Mouse (Mus musculus) large intestine, adult 2 months (tissue): ENCODE data around the gene Hoxb6. TPM values are rescaled to one million over a fixed set of nuclear protein-coding genes. Genes with fewer than 3 reads are reported as not detected.

Experiments used
- DNase-seq: peaks from one replicate; pipeline ENCODE4 v3.0.0-alpha.2; 2012; ENCODE audit warnings: low read depth, low spot score
- WGBS: fragments of 180-500 bp; shearing (Covaris S2); methylation state at CpG from one replicate; pipeline ENCODE4 v1.1.7; 2018; 5-methylcytosine and 5-hydroxymethylcytosine counted together
- polyA plus RNA-seq: library from polyadenylated mRNA; depleted of rRNA; stranded (reverse); fragments of >200 nt; gene quantifications from 2 replicates; pipeline ENCODE4 v1.2.3, GENCODE M21; 2012

Gene Hoxb6
- polyA plus RNA-seq, 1 experiment: 23.1 TPM

DNA sequence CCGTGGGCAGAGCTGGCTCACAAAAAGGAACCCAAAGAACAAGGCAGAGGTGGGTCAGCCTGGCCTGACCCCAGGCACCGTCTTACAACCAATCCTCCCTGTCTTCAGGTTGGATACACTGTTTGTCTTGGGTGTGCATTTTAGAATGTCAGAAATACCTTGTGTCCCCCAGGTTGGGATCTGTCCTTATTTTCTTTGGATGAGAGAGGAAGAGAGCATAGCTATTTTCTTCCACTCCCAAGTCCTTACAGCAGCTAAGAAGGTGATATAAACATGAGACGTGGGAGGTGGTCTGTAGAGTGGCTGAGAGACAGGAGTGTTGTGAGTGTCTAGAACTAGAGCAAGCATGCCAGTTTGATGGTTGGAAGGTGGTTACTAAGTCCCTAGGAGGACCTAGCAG is 5.2 kb downstream of the Hoxb6 start:
- DNase-seq: no peak
- 46% methylated on average over 3 of the region's 3 CpGs for WGBS

DNA sequence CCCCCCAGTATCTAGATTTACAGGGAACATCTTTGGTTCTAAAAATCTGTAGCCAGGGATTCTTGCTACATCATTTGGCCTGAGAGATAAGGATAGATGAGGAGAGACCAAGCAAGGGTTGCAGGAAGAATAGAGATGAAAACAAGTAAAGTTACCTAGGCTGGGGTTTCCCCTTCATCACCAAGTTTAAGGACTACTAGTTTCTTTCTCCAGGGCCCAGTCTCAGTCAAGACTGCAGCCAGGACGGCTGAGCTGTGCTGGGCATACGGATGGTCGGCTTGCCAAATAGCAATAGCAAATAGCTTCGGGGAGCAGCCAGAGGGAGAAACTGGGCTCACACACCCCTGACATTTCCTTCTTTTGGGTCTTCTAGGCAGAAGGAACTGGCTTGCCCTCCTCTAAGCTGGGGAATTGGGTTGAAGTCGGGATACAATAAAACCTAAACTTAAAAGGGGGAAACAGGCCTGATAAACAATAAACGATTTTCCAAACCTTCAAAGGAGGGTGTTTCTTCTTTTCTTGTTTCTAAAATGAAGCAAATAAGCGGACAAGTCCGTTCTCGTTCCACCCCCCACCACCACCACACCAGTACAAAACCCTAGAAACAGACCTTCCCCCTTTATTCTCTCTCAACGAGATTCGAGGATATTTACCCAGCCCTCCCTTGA is 5.8 kb downstream of the Hoxb6 start:
- no peak for DNase-seq
- WGBS: 34% methylated on average over 11 of the region's 11 CpGs

DNA sequence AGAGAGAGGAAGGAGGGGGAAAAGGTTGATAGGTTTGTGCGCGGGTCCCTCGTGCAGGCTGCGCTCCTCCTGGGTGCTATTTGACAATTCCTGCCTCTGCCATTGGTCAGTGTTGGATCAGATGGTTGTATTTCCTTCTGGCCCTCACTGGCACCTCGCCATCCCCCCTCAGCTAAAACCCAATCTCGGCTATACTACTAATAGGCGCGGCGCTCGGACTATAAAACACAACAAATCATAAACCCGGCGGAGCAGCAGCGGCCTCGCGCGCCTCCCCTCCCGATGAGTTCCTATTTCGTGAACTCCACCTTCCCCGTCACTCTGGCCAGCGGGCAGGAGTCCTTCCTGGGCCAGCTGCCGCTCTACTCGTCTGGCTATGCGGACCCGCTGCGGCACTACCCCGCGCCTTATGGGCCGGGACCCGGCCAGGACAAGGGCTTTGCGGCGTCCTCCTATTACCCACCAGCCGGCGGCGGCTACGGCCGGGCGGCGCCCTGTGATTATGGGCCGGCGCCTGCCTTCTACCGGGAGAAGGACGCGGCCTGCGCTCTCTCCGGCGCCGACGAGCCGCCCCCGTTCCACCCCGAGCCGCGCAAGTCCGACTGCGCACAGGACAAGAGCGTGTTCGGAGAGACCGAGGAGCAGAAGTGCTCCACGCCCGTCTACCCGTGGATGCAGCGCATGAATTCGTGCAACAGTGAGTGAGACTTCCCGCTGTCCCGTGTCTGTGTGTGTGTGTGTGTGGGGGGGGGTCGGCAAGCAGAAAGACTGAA is 6.8 kb downstream of the Hoxb6 start:
- DNase-seq: peak; percentile 55
- 1% methylated on average over 66 of the region's 66 CpGs for WGBS

DNA sequence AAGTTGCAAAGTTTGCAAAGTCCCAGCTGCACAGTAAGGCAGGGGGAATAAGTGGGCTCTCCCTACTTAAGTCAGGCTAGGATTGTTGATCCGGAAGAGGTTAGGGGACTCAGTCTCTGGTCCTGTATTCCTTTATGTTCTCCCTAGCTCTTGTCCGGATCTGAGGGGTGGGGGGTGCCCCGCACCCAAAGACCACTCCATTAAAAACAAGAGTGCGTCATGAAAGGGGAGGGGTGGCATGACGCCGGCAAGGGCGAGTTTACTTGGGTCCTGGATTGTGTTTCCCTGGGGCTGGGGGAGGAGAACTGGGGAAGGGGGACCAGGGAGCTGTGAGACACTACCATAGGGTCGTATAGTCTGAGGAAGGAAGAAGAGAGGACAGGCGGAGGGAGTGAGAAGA is 7.5 kb downstream of the Hoxb6 start:
- WGBS: 30% methylated on average over 9 of the region's 9 CpGs
- DNase-seq: no peak

DNA sequence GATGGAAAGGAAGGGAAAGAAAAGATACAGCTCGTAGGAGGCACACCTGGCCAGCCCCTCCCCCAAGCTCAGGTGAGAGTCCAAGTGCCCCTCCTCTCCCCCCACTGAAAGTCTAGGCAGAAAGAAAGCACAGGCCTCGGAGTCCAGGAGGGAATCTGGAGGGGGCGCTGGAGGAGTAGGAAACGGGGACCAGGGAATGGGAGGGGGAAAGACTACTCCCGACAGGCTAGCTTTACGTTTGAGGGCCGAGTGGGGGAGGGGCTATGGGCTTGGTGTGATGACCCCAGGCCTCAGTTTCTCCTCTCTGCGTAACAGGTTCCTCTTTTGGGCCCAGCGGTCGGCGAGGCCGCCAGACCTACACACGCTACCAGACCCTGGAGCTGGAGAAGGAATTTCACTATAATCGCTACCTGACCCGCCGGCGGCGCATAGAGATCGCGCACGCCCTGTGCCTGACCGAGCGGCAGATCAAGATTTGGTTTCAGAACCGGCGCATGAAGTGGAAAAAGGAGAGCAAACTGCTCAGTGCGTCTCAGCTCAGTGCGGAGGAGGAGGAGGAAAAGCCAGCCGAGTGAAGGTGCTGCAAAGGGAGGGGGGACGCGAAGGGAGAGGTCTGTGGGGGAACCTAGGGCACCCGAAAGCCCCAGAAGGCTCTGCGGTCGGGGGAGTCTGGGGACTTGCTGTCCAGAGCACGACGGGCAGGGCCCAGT is 8.2 kb downstream of the Hoxb6 start:
- WGBS: 43% methylated on average over 35 of the region's 35 CpGs
- DNase-seq: no peak

DNA sequence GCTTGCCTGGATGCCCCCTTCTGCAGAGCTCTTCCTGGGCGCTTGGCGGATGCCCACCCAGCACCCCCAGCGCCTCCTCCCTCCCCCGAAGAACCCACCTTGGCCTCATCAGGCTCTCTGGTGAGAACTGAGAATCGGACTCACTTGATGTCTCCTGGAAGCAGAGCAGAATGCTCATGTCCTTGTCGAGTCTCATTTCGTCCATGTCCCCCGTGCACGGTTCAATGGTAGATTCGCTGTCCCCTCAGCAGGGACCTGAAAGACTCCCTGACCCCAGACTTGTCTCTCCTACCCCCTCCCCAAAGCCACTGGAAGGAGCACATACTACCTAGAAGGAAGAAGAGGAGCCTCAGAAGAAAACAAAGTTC is 8.8 kb downstream of the Hoxb6 start:
- no peak for DNase-seq
- WGBS: 53% methylated on average over 10 of the region's 10 CpGs

DNA sequence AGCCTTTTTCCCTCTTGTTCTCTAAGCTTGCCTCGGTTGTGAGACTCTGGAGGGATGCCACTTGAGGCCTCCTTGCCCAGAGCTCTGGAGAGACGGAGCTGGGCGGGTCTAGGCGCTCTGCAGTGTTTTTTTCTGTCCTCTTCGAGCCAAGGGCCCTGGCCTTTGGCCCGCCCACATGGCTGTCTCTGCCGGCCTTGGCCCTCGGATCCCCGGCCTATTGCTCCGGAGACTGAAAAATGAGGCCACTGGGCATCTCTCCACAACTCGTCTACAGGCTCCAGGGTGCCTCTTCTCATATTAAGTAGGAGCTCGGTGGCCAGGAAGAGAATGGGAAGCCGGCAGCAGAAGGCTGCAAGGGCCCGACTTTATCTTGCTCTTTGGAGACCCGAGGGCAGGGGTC is 9.6 kb downstream of the Hoxb6 start:
- DNase-seq: no peak
- 33% methylated on average over 15 of the region's 15 CpGs for WGBS

DNA sequence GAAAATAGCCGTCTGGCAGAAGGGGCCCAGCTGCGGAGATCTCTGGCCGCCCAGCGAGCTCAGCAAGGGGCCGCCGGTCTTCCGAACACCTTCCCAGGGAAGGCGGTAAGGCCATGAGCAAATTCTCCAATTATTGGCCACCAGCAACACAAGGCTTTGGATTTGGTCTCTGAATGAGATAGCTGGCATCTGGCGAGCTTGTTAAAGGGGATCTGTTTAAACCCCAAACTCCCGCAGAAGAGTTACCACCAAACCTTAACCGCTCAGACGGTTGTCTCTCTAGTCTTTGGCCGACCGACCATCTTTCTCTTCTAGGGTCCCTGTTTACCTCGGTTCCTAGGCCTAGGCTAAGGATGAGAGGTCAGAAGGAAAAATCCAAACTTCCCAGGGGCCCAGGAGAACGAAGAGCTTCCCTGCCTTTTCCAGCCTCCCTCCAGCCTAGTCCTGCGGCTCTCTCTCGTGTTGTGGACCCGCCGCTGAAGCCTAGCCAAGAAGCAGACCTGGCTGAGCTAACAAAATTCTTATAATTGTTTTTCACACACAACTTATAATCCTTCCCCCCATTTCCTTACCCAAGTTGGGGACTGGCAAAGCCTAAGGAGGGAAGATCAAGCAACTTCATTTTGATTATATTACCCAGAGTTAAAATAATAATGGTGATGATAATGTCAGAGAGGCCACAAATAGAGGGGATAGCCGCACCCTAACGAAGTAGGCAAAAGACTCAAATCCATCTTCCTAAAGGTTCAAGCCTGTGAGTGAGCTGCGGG is 10.3 kb downstream of the Hoxb6 start:
- DNase-seq: no peak
- 49% methylated on average over 23 of the region's 23 CpGs for WGBS

DNA sequence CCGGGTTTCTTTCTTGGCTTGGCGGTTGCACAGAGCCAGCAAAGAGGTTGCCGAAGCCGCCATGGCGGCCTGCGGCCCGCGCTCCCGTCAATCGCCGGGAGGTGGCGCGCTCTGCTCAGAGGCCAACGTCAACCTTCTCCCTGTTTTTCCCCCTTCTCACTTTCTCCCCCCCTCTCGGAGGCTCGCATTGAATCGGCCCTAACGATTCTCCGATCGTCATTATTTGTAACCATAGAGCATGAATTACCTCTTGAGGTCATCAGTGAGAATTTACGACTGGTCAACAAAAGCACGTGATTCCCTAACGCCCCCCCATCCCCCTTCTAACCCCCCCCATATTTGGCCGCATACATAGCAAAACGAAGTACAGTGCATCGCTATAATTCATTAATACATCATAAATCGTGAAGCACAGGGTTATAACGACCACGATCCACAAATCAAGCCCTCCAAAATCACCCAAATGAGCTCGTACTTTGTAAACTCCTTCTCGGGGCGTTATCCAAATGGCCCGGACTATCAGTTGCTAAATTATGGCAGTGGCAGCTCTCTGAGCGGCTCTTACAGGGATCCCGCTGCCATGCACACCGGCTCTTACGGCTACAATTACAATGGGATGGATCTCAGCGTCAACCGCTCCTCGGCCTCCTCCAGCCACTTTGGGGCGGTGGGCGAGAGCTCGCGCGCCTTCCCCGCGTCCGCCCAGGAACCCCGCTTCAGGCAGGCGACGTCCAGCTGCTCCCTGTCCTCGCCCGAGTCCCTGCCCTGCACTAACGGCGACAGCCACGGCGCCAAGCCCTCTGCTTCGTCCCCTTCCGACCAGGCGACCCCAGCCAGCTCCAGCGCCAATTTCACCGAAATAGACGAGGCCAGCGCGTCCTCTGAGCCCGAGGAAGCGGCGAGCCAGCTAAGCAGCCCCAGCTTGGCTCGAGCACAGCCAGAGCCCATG is 11.1 kb downstream of the Hoxb6 start, which contains the start of gene Hoxb5:
Gene Hoxb5, plus strand, starts transcription at position 186 of the 949 bp plus-strand sequence.
- whole genome bisulfite sequencing: 18% methylated on average over 69 of the region's 69 CpGs
- no peak for DNase-seq

DNA sequence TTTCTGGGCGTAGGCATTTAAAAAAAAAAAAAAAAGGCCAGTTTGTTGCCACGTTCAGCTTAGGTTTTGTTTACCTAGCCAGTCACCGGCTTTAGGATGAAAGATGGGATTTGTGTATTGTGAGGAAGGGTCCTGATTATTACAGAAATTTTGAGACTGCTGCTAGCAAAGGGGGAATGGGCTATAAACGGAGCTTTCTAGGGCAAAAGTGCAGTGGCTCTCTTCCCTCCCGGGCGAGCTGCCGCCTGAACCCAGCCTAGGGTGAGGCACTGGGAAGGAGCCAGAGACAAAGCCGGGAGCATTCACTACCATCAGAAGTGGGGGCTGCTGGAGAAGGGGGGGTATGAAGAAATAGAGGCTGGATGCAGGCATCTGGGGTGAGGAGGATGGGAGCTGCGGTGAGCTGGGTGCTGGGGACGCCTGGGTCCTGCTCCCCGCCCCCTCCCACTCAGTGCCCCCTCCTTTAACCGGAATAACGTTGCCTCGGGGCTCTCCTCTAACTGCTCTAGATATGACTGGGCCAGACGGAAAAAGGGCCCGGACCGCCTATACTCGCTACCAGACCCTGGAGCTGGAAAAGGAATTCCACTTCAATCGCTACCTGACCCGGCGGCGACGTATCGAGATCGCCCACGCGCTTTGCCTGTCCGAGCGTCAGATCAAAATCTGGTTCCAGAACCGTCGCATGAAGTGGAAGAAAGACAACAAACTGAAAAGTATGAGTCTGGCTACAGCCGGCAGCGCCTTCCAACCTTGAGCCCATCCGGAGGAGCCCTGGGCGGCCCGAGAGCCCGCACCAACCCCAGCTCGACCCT is 12.3 kb downstream of the Hoxb6 start:
- DNase-seq: no peak
- 35% methylated on average over 38 of the region's 38 CpGs for WGBS

DNA sequence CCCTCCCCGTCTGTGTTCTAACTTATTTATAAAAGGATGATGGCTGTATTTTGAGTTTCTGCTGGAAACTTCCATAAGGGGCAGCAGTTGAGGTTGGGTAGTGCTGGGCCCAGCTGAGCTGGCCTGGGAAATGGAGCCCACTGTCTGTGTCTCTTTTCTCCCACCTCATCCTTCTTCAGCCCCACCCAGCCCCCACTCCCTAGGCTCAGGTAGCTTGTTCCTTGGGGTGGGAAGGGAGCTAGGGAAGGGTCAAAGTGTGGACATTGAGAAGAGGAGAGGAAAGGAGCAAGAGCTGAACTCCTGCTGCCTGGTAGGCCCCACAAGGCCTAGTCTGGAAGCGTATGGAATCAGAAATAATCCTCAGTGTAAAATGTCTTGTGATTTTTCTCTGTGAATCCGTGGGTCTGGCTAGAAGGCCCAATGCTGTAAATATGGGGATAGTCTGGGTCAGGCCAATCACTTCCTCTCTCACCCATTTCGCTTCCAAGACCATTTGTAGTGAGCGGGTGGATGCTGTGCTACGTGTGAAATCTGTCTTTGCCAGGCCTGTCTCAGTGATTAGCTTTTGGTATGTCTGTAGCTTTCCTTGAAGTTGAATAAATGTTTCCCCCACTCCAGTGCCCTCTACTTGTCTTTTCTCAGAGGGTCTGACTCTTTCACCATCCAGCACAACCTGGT is 13.4 kb downstream of the Hoxb6 start:
- 55% methylated on average over 6 of the region's 6 CpGs for WGBS
- DNase-seq: no peak

DNA sequence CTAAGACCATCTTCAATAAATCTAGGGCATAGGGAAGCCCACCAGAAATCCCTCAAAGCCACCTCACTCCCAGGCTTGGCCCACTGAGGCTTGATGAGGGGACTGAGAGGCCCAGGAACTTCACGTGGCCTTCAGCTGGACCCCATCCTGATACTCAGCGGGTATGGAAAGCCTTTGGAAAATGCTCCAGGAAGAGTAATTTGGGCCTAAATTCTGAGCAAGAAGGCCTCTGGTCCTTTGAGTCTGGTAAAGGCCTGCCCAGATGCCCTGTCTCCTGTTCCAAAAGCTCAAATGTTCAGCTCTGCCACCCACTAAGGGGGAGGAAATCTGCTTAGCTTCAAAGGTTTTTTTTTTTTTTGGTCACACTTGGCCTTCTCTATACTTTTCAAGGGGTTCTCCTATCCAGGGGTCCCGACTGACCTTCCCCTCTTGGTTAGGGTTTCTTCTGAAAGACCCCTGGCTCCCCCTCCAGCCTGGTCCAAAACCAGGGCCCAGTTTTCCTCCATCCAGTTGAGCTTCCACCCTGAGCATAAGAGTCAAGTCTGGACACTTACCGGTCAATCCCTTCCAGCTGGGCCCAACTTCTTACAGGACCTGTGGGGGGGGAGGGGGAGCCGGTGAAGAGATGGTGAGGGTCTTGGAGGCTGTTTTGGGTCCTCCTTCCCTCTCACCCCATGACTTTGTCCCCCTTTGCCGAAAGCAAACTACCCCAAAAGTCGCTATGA is 14.1 kb downstream of the Hoxb6 start:
- DNase-seq: no peak
- 31% methylated on average over 7 of the region's 7 CpGs for WGBS

DNA sequence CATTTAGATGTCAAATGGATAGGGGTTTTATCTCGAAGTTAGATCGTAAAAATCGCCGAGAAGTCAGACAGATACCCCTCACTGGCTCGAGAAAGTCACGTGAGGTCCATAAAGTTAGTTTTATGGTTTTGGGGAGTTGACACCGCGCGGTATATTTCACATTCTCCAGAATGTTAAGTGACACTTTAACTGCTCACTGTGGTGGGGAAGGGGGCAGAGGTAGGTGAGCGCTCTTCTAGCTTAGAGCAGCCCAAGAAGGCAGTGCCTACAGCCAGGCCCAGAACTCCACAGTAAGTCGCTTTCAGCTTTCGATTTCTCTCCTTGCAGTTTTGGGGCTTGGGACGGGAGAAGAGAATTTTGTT is 14.6 kb downstream of the Hoxb6 start:
- WGBS: 27% methylated on average over 13 of the region's 13 CpGs
- no peak for DNase-seq

DNA sequence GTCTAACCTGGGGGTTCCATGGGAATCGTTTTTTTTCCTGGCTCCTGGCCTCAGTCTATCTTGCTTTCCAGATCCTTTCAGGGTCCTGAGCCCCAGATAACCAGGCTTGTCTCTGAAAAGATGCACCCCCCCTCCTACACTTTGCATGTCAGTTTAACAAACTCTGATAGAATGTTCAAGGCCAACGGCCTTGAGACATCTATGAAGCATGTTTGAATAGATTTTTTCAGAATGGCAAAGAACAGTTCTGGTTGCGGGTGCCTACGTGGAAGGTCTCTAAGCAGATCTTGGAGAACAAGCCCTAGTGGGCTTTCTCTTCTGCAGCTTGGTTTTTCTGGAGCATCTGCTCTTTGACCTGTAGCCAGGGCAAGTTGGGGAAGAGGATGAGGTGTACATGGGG is 16.5 kb downstream of the Hoxb6 start:
- 41% methylated on average over 4 of the region's 4 CpGs for WGBS
- no peak for DNase-seq

DNA sequence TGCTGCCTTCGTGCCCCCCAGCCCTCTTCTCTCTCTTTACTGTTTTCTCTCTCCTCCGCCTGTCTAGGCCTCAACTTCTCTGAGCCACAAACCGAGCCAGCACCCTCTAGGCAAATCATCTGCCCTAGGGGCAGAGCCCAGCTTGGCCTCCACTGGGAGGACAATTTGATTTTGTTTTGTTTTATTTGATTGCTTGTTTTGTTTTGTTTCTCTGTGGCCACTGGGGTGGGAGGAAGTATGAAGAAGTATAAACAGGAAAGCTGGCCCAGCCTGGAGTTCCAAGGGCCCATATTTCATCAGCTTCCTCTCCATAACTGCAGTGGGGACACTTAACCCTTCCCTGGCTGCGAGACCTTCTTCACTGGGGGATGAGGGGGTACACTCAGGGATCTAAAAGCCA is 17.0 kb downstream of the Hoxb6 start:
- 46% methylated on average over 4 of the region's 4 CpGs for WGBS
- DNase-seq: no peak

DNA sequence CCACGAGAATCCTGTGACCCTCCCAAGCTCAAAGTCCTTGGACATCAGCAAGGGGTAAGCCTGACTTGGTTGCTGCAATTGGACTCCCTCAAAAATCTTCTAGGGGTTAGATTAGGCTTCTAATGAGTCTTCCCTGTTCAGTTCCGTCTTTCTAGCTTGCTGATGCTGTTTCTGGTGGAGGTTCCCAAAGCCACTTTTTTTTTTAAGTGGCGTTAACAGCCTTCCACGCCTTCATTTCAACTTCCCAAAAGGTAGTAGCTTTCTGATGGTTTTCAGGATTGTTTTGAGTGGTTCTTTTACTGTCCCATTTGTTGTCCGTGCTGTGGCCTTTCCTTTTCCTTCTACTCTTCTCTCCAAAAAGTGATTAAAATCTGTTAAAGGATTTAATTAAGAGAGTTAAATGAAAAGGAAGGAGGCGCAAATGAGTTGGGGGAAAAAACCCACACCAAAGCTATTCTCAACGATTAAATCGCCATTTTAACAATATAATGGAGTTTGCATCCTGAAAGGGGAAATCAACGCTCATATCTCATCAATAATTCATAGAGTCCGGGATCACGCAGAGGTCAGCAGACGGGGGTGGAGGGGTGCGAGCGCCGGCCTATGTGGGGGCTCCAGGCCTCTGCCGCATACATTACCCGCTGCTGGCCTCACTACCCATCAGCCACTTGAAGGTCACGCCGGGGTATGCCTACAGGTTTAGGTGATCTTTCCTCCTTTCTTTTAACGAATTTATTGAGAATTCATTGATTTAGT is 18.1 kb downstream of the Hoxb6 start:
- 41% methylated on average over 20 of the region's 20 CpGs for WGBS
- no peak for DNase-seq
